Mouse (Mus musculus): ENCODE measurements around the gene Adamtsl5. TPM values are rescaled to one million over a fixed set of nuclear protein-coding genes. Genes with fewer than 3 reads are reported as not detected.
A peak's percentile ranks its signal among the peaks of the same experiment; 100 is the strongest.
"Not testable (repeated sequence)": the region's sequence is repeated elsewhere in the genome, so short reads cannot be mapped to it uniquely, and the experiment has no call there.

The Adamtsl5 gene
- total and polyA plus RNA-seq, 2 experiments from 2014 or later: 0.62 to 0.77 TPM

DNA sequence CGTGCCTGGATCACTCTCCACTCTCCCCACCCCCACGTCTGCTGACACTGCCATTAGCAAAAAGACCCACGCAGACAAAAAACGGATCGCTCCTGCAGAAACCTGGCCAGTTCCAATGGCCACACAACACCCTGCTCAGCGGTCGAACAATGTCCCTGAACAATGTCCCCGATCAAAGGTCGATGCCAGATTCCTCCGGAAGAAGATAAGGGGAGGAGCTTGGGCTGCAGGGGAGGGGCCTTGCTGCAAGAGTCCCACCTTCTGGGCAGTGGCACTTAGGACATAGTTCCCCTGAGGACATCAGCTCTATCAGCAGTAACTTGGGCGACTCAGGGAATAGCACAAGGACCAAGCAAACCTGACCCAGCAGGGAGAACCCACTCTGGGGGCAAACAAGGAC is 3.7 kb upstream of the Adamtsl5 start:
- ATAC-seq (ENCODE audit: low FRiP score) (no peak), DNase-seq (ENCODE audit: low spot score) (no peak)
- Histone ChIP-seq H3K9ac (replicated peaks; ENCODE audit: low read length, poor library complexity, severe bottlenecking) (no peak overlapping the region), H3K4me1 (ENCODE audit: insufficient read depth, low read length) (peaks cover 6% of the 10 kb centered on the region; the same call in 1 of the 2 replicates), H3K27me3 (ENCODE audit: insufficient read depth, low read length) (peaks cover 79% of the 10 kb centered on the region), H3K9me3 (ENCODE audit: low read length) (no peaks in the 10 kb centered on the region), H3K36me3 (ENCODE audit: insufficient read depth, low read length) (no peaks in the 10 kb centered on the region), H3K4me3 (ENCODE audit: low read depth, low read length) (no peak overlapping the region), H3K27ac (ENCODE audit: low read depth, low read length) (no peak overlapping the region), H3K4me2 (ENCODE audit: low read depth, low read length, poor library complexity, severe bottlenecking) (no peak overlapping the region)
- no peak for TF ChIP-seq CTCF (IDR thresholded peaks at IDR 0.05)
- 24% methylated on average over 11 of the region's 11 CpGs for WGBS

GRCm38 (mm10) chr10:80350292-80350691 is 2.1 kb upstream of the Adamtsl5 start:
- H3K9me3 ChIP-seq (ENCODE audit: low read length): no peaks in the 10 kb centered on the region
- peak; percentile 64 for ATAC-seq (ENCODE audit: low FRiP score)
- H3K9ac ChIP-seq (replicated peaks; ENCODE audit: low read length, poor library complexity, severe bottlenecking): no peak overlapping the region
- peak; percentile 65 for DNase-seq (ENCODE audit: low spot score)
- no peak overlapping the region for H3K4me3 ChIP-seq (ENCODE audit: low read depth, low read length)
- no peak overlapping the region for H3K27ac ChIP-seq (ENCODE audit: low read depth, low read length)
- peaks cover 72% of the 10 kb centered on the region for H3K27me3 ChIP-seq (ENCODE audit: insufficient read depth, low read length)
- under 1% methylated on average over 7 of the region's 7 CpGs for WGBS
- no peaks in the 10 kb centered on the region for H3K36me3 ChIP-seq (ENCODE audit: insufficient read depth, low read length)
- H3K4me1 ChIP-seq (ENCODE audit: insufficient read depth, low read length): no peaks in the 10 kb centered on the region
- H3K4me2 ChIP-seq (ENCODE audit: low read depth, low read length, poor library complexity, severe bottlenecking): no peak overlapping the region
- TF ChIP-seq CTCF (IDR thresholded peaks at IDR 0.05): peak; percentile 90

DNA sequence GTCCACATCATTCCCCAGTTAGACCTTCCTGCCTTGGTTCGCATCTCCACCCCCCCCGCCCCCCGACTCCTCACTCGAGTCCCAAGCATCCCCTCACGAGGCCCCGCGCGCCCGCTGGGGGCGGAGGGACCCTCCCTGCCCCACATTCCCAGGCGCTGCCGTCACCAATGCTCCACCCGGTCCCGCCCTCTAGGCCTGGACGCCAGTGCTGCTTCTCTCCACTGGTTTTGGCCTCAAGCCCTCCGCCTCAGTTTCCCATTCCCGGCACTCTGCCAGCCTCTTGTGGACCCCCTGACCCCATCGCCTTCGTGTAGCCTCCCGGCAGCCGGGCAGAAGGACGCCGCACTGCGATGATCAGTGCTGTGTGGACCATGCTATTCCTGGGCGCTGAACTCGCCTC is 769 bp upstream of the Adamtsl5 start:
- no peaks in the 10 kb centered on the region for H3K9me3 ChIP-seq (ENCODE audit: low read length)
- no peaks in the 10 kb centered on the region for H3K36me3 ChIP-seq (ENCODE audit: insufficient read depth, low read length)
- H3K4me2 ChIP-seq (ENCODE audit: low read depth, low read length, poor library complexity, severe bottlenecking): no peak overlapping the region
- TF ChIP-seq CTCF (IDR thresholded peaks at IDR 0.05): no peak
- 15% methylated on average over 26 of the region's 26 CpGs for WGBS
- no peak overlapping the region for H3K9ac ChIP-seq (replicated peaks; ENCODE audit: low read length, poor library complexity, severe bottlenecking)
- peaks cover 75% of the 10 kb centered on the region for H3K27me3 ChIP-seq (ENCODE audit: insufficient read depth, low read length)
- no peak overlapping the region for H3K4me3 ChIP-seq (ENCODE audit: low read depth, low read length)
- no peaks in the 10 kb centered on the region for H3K4me1 ChIP-seq (ENCODE audit: insufficient read depth, low read length)
- ATAC-seq (ENCODE audit: low FRiP score) (no peak), DNase-seq (ENCODE audit: low spot score) (no peak)
- H3K27ac ChIP-seq (ENCODE audit: low read depth, low read length): no peak overlapping the region

DNA sequence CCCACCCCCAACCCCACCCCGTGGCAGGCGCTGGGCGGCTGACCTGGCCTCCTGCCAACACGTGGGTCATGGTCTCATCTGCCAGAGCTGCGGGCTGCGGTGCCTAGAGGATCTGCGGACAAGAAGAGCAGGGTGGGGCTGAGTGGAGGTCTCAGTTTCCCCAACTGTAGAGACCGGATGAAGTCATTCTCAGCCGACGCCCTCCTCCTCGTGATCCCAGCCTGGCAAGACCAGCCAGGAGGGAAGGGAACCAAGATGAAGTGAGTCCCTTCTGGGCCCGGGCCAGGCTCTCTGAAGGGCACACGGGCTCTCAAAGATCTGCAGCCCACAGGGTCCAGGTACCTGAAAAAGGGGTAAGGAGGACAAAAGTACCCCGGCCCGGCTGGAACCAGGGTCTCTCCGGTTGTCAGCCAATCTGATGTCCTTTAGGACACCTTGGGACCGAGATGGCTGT is 671 bp downstream of the Adamtsl5 start:
- DNase-seq (ENCODE audit: low spot score) (no peak), ATAC-seq (ENCODE audit: low FRiP score) (no peak)
- H3K4me1 ChIP-seq (ENCODE audit: insufficient read depth, low read length): 0 out of 2 replicates have a peak, but pooled peaks cover 2% of the 10 kb centered on the region
- peaks cover 83% of the 10 kb centered on the region for H3K27me3 ChIP-seq (ENCODE audit: insufficient read depth, low read length)
- no peak for TF ChIP-seq CTCF (IDR thresholded peaks at IDR 0.05)
- H3K4me3 ChIP-seq (ENCODE audit: low read depth, low read length): no peak overlapping the region
- WGBS: 15% methylated on average over 15 of the region's 17 CpGs
- no peak overlapping the region for H3K9ac ChIP-seq (replicated peaks; ENCODE audit: low read length, poor library complexity, severe bottlenecking)
- no peaks in the 10 kb centered on the region for H3K36me3 ChIP-seq (ENCODE audit: insufficient read depth, low read length)
- no peaks in the 10 kb centered on the region for H3K9me3 ChIP-seq (ENCODE audit: low read length)
- no peak overlapping the region for H3K27ac ChIP-seq (ENCODE audit: low read depth, low read length)
- H3K4me2 ChIP-seq (ENCODE audit: low read depth, low read length, poor library complexity, severe bottlenecking): no peak overlapping the region

DNA sequence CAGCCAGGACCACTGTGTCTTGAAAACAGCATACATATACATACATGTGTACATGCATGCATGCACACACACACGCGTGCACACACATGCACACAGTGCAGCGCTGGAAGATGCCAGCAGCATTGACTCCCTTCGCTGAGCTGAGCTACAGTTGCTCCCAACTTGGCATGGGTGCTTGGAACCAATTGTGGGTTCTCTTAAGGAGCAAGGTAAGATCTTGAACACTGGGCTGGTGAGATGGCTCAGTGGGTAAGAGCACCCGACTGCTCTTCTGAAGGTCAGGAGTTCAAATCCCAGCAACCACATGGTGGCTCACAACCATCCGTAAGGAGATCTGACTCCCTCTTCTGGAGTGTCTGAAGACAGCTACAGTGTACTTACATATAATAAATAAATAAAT is 2.3 kb downstream of the Adamtsl5 start:
- H3K9me3 ChIP-seq (ENCODE audit: low read length); DNase-seq (ENCODE audit: low spot score); H3K27ac ChIP-seq (ENCODE audit: low read depth, low read length); H3K4me3 ChIP-seq (ENCODE audit: low read depth, low read length); H3K4me1 ChIP-seq (ENCODE audit: insufficient read depth, low read length); H3K36me3 ChIP-seq (ENCODE audit: insufficient read depth, low read length); ATAC-seq (ENCODE audit: low FRiP score); H3K4me2 ChIP-seq (ENCODE audit: low read depth, low read length, poor library complexity, severe bottlenecking); H3K9ac ChIP-seq (replicated peaks; ENCODE audit: low read length, poor library complexity, severe bottlenecking): not testable (repeated sequence)
- H3K27me3 ChIP-seq (ENCODE audit: insufficient read depth, low read length): peaks cover 84% of the 10 kb centered on the region
- 76% methylated on average over 5 of the region's 6 CpGs for WGBS

DNA sequence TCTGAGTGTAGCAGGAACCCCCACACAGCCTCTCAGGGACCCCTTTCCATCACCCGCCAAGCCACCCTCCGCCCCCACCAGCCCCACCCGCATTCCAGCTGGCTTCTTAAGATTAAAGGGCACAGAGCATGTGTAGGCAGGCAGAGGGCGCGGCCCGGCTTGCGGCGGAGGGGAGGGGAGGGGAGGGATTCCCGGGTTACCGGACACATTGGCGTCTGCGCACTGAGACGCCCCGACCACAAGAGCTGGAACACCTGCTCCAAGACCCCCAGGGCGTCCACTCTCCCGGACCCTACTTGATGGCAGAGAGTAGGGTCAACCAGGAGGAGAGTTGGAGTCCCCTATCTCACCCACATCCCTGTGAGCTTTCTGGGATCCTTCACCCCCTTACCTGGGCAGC is 3.1 kb downstream of the Adamtsl5 start:
- no peak for TF ChIP-seq CTCF (IDR thresholded peaks at IDR 0.05)
- no peak overlapping the region for H3K27ac ChIP-seq (ENCODE audit: low read depth, low read length)
- peaks cover 85% of the 10 kb centered on the region for H3K27me3 ChIP-seq (ENCODE audit: insufficient read depth, low read length)
- H3K9ac ChIP-seq (replicated peaks; ENCODE audit: low read length, poor library complexity, severe bottlenecking): no peak overlapping the region
- no peak for DNase-seq (ENCODE audit: low spot score)
- no peak overlapping the region for H3K4me3 ChIP-seq (ENCODE audit: low read depth, low read length)
- no peaks in the 10 kb centered on the region for H3K36me3 ChIP-seq (ENCODE audit: insufficient read depth, low read length)
- H3K4me2 ChIP-seq (ENCODE audit: low read depth, low read length, poor library complexity, severe bottlenecking): no peak overlapping the region
- no peak for ATAC-seq (ENCODE audit: low FRiP score)
- WGBS: 2% methylated on average over 16 of the region's 16 CpGs
- H3K9me3 ChIP-seq (ENCODE audit: low read length): no peaks in the 10 kb centered on the region
- 0 out of 2 replicates have a peak, but pooled peaks cover 2% of the 10 kb centered on the region for H3K4me1 ChIP-seq (ENCODE audit: insufficient read depth, low read length)
